Mouse (Mus musculus): Measurements from ENCODE around the gene Irs3. TPM values are rescaled to one million over a fixed set of nuclear protein-coding genes. Genes with fewer than 3 reads are reported as not detected.

Gene Irs3
- total and polyA plus RNA-seq, 2 experiments from 2014 or later: 0.36 to 1.4 TPM

- Histone ChIP-seq H3K4me1 (ENCODE audit: insufficient read depth, low read length) (no peaks in the 10 kb centered on the region), H3K9me3 (ENCODE audit: low read length) (no peaks in the 10 kb centered on the region), H3K4me3 (ENCODE audit: low read length) (no peak overlapping the region), H3K9ac (replicated peaks; ENCODE audit: low read length) (no peak overlapping the region), H3K27me3 (ENCODE audit: insufficient read depth, low read length) (no peaks in the 10 kb centered on the region), H3K4me2 (ENCODE audit: low read depth, low read length) (no peak overlapping the region), H3K27ac (no peak overlapping the region), H3K36me3 (ENCODE audit: insufficient read depth, low read length) (peaks cover 31% of the 10 kb centered on the region)
- DNase-seq (ENCODE audit: low spot score) (no peak), ATAC-seq (no peak)
- WGBS: 93% methylated on average over 6 of the region's 6 CpGs
- no peak for TF ChIP-seq CTCF (IDR thresholded peaks at IDR 0.05; ENCODE audit: low read depth)
Observed at GRCm38 (mm10) chr5:137660064-137660688, 14.7 kb upstream of the Irs3 start.

GRCm38 (mm10) chr5:137656977-137657376 is 11.5 kb upstream of the Irs3 start:
- Histone ChIP-seq H3K9me3 (ENCODE audit: low read length) (no peaks in the 10 kb centered on the region), H3K27me3 (ENCODE audit: insufficient read depth, low read length) (no peaks in the 10 kb centered on the region), H3K36me3 (ENCODE audit: insufficient read depth, low read length) (peaks cover 11% of the 10 kb centered on the region; the same call in 1 of the 2 replicates), H3K27ac (0 out of 2 replicates have a peak overlapping the region, but pooled peaks have one; percentile 26), H3K4me2 (ENCODE audit: low read depth, low read length) (no peak overlapping the region), H3K4me3 (ENCODE audit: low read length) (no peak overlapping the region), H3K9ac (replicated peaks; ENCODE audit: low read length) (no peak overlapping the region), H3K4me1 (ENCODE audit: insufficient read depth, low read length) (no peaks in the 10 kb centered on the region)
- peak; percentile 78 for ATAC-seq
- DNase-seq (ENCODE audit: low spot score): peak; percentile 92
- 19% methylated on average over 6 of the region's 6 CpGs for WGBS
- peak; percentile 88 for TF ChIP-seq CTCF (IDR thresholded peaks at IDR 0.05; ENCODE audit: low read depth)

GRCm38 (mm10) chr5:137654746-137655145 is 9.2 kb upstream of the Irs3 start:
- Histone ChIP-seq H3K4me1 (ENCODE audit: insufficient read depth, low read length) (no peaks in the 10 kb centered on the region), H3K9ac (replicated peaks; ENCODE audit: low read length) (no peak overlapping the region), H3K27me3 (ENCODE audit: insufficient read depth, low read length) (no peaks in the 10 kb centered on the region), H3K9me3 (ENCODE audit: low read length) (no peaks in the 10 kb centered on the region), H3K4me3 (ENCODE audit: low read length) (no peak overlapping the region), H3K36me3 (ENCODE audit: insufficient read depth, low read length) (peaks cover 9% of the 10 kb centered on the region; the same call in 1 of the 2 replicates), H3K27ac (no peak overlapping the region), H3K4me2 (ENCODE audit: low read depth, low read length) (no peak overlapping the region)
- no peak for ATAC-seq
- DNase-seq (ENCODE audit: low spot score): peak; percentile 53
- WGBS: 72% methylated on average over 7 of the region's 7 CpGs
- peak; percentile 70 for TF ChIP-seq CTCF (IDR thresholded peaks at IDR 0.05; ENCODE audit: low read depth)

GRCm38 (mm10) chr5:137653366-137653765 is 7.9 kb upstream of the Irs3 start:
- no peak overlapping the region for H3K27ac ChIP-seq
- no peaks in the 10 kb centered on the region for H3K27me3 ChIP-seq (ENCODE audit: insufficient read depth, low read length)
- WGBS: 93% methylated on average over 10 of the region's 10 CpGs
- no peaks in the 10 kb centered on the region for H3K4me1 ChIP-seq (ENCODE audit: insufficient read depth, low read length)
- H3K36me3 ChIP-seq (ENCODE audit: insufficient read depth, low read length): peaks cover 7% of the 10 kb centered on the region; the same call in 1 of the 2 replicates
- ATAC-seq: no peak
- no peak overlapping the region for H3K4me2 ChIP-seq (ENCODE audit: low read depth, low read length)
- DNase-seq (ENCODE audit: low spot score): no peak
- no peaks in the 10 kb centered on the region for H3K9me3 ChIP-seq (ENCODE audit: low read length)
- H3K4me3 ChIP-seq (ENCODE audit: low read length): no peak overlapping the region
- H3K9ac ChIP-seq (replicated peaks; ENCODE audit: low read length): no peak overlapping the region
- TF ChIP-seq CTCF (IDR thresholded peaks at IDR 0.05; ENCODE audit: low read depth): no peak

- Histone ChIP-seq H3K9me3 (ENCODE audit: low read length) (no peaks in the 10 kb centered on the region), H3K36me3 (ENCODE audit: insufficient read depth, low read length) (peaks cover 7% of the 10 kb centered on the region; the same call in 1 of the 2 replicates), H3K27me3 (ENCODE audit: insufficient read depth, low read length) (no peaks in the 10 kb centered on the region), H3K4me3 (ENCODE audit: low read length) (no peak overlapping the region), H3K9ac (replicated peaks; ENCODE audit: low read length) (no peak overlapping the region), H3K27ac (no peak overlapping the region), H3K4me2 (ENCODE audit: low read depth, low read length) (no peak overlapping the region), H3K4me1 (ENCODE audit: insufficient read depth, low read length) (no peaks in the 10 kb centered on the region)
- peak; percentile 83 for DNase-seq (ENCODE audit: low spot score)
- TF ChIP-seq CTCF (IDR thresholded peaks at IDR 0.05; ENCODE audit: low read depth): peak; percentile 86
- WGBS: 29% methylated on average over 3 of the region's 3 CpGs
- peak; percentile 48; the same call in 1 of the 2 replicates for ATAC-seq
Observed at GRCm38 (mm10) chr5:137652474-137652873, 7.0 kb upstream of the Irs3 start.

- Histone ChIP-seq H3K27me3 (ENCODE audit: insufficient read depth, low read length) (peaks cover 16% of the 10 kb centered on the region), H3K4me1 (ENCODE audit: insufficient read depth, low read length) (peaks cover 4% of the 10 kb centered on the region; the same call in 1 of the 2 replicates), H3K4me2 (ENCODE audit: low read depth, low read length) (peak overlapping the region; percentile 24; the same call in 1 of the 2 replicates), H3K27ac (peak overlapping the region; percentile 11; the same call in 1 of the 2 replicates), H3K36me3 (ENCODE audit: insufficient read depth, low read length) (peaks cover 7% of the 10 kb centered on the region; the same call in 1 of the 2 replicates), H3K9me3 (ENCODE audit: low read length) (no peaks in the 10 kb centered on the region), H3K4me3 (ENCODE audit: low read length) (no peak overlapping the region), H3K9ac (replicated peaks; ENCODE audit: low read length) (no peak overlapping the region)
- 23% methylated on average over 18 of the region's 18 CpGs for WGBS
- TF ChIP-seq CTCF (IDR thresholded peaks at IDR 0.05; ENCODE audit: low read depth): no peak
- ATAC-seq: no peak
- DNase-seq (ENCODE audit: low spot score): no peak
Observed at GRCm38 (mm10) chr5:137649669-137650571, 4.4 kb upstream of the Irs3 start.

All from hindbrain, postnatal 0 days (tissue).